Mouse (Mus musculus): ENCODE data around the gene Mplkip. TPM values are rescaled to one million over a fixed set of nuclear protein-coding genes. Genes with fewer than 3 reads are reported as not detected.

Gene Mplkip
- polyA plus RNA-seq, 1 experiment from 2014 or later = 16.2 TPM

MicroRNA genes within 50 kb of the gene (microRNA counts, 519-probe panel; counts per million panel counts)
- microRNA mmu-miR-466i = 60.7 counts per million

Small RNA genes lying within 50 kb of the gene (microRNA-seq; reads per million reads assigned to microRNA genes)
- not detected for gene Mir466i

Other genes starting within 250 kb of the Mplkip start
- gene Sugct, start 361 bp downstream of the Mplkip start, polyA plus RNA-seq (2015; fragmentation: Nextera tagmentation; extraction: Ambion mirVana) = 5.6 and 5.8 TPM in 2 replicates
- gene Cdk13, start 109.9 kb downstream of the Mplkip start, polyA plus RNA-seq (2015; fragmentation: Nextera tagmentation; extraction: Ambion mirVana) = 5.8 and 6.5 TPM in 2 replicates
- 16.9 and 17.4 TPM in 2 replicates for gene Rala, start 249.0 kb downstream of the Mplkip start, polyA plus RNA-seq (2015; fragmentation: Nextera tagmentation; extraction: Ambion mirVana)

All from liver, embryonic 16.5 days (tissue).